Mouse (Mus musculus) kidney, embryonic 14.5 days (tissue): ENCODE measurements at regions not wholly inside any gene's neighbourhood (a gene's known extent, or its start where the extent isn't known, plus 50 kb on each side); places are given as distances from the start of the nearest gene placed in this dataset.

Experiments
- ATAC-seq: fragments of 200-750 bp; cut with Nextera tagmentation; 2 replicates; pipeline ENCODE4 v1.8.0; 2017; ENCODE audit warnings: moderate number of reproducible peaks, mild to moderate bottlenecking, moderate TSS enrichment, moderate library complexity; ENCODE audit not compliant: low FRiP score, low TSS enrichment
- H3K27ac ChIP-seq: fragments of 300-500 bp; sonication (generic); 2 replicates; pipeline ENCODE4 v1.5.1; 2014; ENCODE audit warnings: low read depth, mild to moderate bottlenecking, low read length, moderate library complexity, mixed read lengths
- H3K27me3 ChIP-seq: fragments of 300-500 bp; sonication (generic); 2 replicates; pipeline ENCODE4 v1.6.1; 2014; ENCODE audit warnings: mild to moderate bottlenecking, low read length; ENCODE audit not compliant: control insufficient read depth, insufficient read depth
- H3K36me3 ChIP-seq: fragments of 300-500 bp; sonication (generic); 2 replicates; pipeline ENCODE4 v1.6.1; 2014; ENCODE audit warnings: low read length, mixed read lengths; ENCODE audit not compliant: control insufficient read depth, insufficient read depth
- H3K4me1 ChIP-seq: fragments of 300-500 bp; sonication (generic); 2 replicates; pipeline ENCODE4 v1.6.1; 2014; ENCODE audit warnings: low read length, mixed read lengths; ENCODE audit not compliant: control insufficient read depth, insufficient read depth
- H3K4me2 ChIP-seq: fragments of 300-500 bp; sonication (generic); replicated peaks from 2 replicates; pipeline ENCODE4 v1.6.1; 2014; ENCODE audit warnings: low read depth, mild to moderate bottlenecking, low read length
- H3K4me3 ChIP-seq: fragments of 300-500 bp; sonication (generic); 2 replicates; pipeline ENCODE4 v1.5.1; 2014; ENCODE audit warnings: mild to moderate bottlenecking, low read length
- H3K9ac ChIP-seq: fragments of 300-500 bp; sonication (generic); 2 replicates; pipeline ENCODE4 v1.6.1; 2014; ENCODE audit warnings: low read depth, mild to moderate bottlenecking, low read length, moderate library complexity
- H3K9me3 ChIP-seq: fragments of 300-500 bp; sonication (generic); 2 replicates; pipeline ENCODE4 v1.6.1; 2016; ENCODE audit warnings: low read length; ENCODE audit not compliant: control insufficient read depth
- WGBS: fragments of 180-500 bp; shearing (Covaris S2); extraction: QIAGEN DNeasy Blood & Tissue Kit; methylation state at CpG from one replicate; pipeline ENCODE4 v1.1.7; 2014; 5-methylcytosine and 5-hydroxymethylcytosine counted together

DNA sequence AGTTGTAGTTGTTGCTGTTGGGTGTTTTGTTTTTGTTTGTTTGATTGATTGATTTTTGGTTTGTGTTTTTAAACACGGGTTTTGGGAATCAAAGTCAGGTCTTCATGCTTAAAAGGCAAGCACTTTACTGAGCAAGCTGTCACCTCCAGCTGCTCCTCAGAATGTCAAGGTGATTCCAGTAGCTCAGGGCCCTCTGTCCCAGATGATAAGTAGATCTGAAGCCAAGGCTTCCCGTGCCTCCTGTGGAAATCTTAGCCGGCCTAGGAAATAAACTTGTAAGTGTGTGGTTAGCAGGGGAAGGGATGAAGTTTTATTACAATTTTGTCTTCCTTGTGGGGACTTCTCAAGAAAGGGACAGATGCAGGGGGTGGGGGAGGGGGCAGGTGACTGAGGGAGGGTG lies 205.2 kb upstream of the Jade1 start:
- no peaks in the 10 kb centered on the region for H3K36me3 ChIP-seq
- H3K4me2 ChIP-seq: no peak overlapping the region
- H3K4me3 ChIP-seq: no peak overlapping the region
- 49% methylated on average over 3 of the region's 3 CpGs for WGBS
- H3K27me3 ChIP-seq: no peaks in the 10 kb centered on the region
- no peak overlapping the region for H3K9ac ChIP-seq
- H3K27ac ChIP-seq: no peak overlapping the region
- no peak for ATAC-seq
- no peaks in the 10 kb centered on the region for H3K9me3 ChIP-seq
- H3K4me1 ChIP-seq: no peaks in the 10 kb centered on the region

- Histone ChIP-seq H3K27me3 (no peaks in the 10 kb centered on the region), H3K9ac (no peak overlapping the region), H3K4me3 (no peak overlapping the region), H3K4me1 (no peaks in the 10 kb centered on the region), H3K4me2 (no peak overlapping the region), H3K36me3 (no peaks in the 10 kb centered on the region), H3K27ac (no peak overlapping the region), H3K9me3 (no peaks in the 10 kb centered on the region)
- ATAC-seq: no peak
- WGBS: 56% methylated on average over 1 of the region's 1 CpGs
These were observed 206.7 kb upstream of the Jade1 start for GRCm38 (mm10) chr3:41348795-41349194.

DNA sequence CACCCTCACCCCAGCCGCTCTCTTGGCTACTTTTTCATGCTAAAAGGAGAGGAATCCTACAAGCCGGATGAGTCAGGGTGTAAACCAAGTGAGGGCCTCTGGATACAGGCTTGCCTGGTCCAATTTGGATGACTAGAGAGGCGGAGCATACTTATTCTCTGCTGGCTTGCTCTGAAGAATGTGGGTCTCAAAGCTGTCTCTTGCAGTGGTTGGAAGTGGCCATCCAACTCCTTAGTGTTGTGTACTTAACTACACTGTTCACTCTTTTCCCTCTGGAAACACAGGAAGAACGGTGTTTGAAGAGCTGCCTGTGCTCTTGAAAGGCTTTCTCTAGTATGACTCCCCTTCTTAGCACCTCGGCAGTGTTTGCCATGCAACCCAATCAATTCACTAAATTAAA lies 208.7 kb upstream of the Jade1 start:
- Histone ChIP-seq H3K9me3 (no peaks in the 10 kb centered on the region), H3K4me2 (no peak overlapping the region), H3K9ac (no peak overlapping the region), H3K27me3 (no peaks in the 10 kb centered on the region), H3K36me3 (no peaks in the 10 kb centered on the region), H3K27ac (no peak overlapping the region), H3K4me1 (no peaks in the 10 kb centered on the region), H3K4me3 (no peak overlapping the region)
- ATAC-seq: no peak
- WGBS: 76% methylated on average over 5 of the region's 5 CpGs

GRCm38 (mm10) chr3:41343431-41343830 lies 212.1 kb upstream of the Jade1 start:
- H3K27ac ChIP-seq: no peak overlapping the region
- H3K9ac ChIP-seq: no peak overlapping the region
- no peaks in the 10 kb centered on the region for H3K9me3 ChIP-seq
- no peaks in the 10 kb centered on the region for H3K4me1 ChIP-seq
- no peaks in the 10 kb centered on the region for H3K27me3 ChIP-seq
- no peaks in the 10 kb centered on the region for H3K36me3 ChIP-seq
- H3K4me3 ChIP-seq: no peak overlapping the region
- no peak overlapping the region for H3K4me2 ChIP-seq
- WGBS: 78% methylated on average over 2 of the region's 2 CpGs
- no peak for ATAC-seq

DNA sequence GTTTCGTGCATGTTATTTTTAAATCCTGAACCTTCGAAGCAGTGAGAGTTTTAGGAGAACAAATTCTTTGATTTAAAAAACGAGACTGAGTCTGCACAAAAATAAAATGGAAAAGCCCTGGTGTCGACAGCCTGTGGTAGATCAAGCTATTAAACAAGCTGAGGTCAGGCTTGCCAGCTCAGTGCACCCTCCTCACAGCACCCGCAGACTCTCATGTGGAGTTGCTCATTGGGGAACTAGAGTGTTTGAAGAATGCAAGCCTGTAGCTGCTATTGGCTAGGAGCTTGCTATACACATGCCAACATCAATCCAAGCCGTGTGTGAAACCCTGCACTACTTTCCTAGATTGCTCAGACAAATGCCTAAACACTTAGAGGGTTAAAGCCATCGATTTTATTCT lies 223.1 kb upstream of the Jade1 start:
- H3K27me3 ChIP-seq: no peaks in the 10 kb centered on the region
- ATAC-seq: no peak
- H3K4me3 ChIP-seq: no peak overlapping the region
- H3K4me2 ChIP-seq: no peak overlapping the region
- no peaks in the 10 kb centered on the region for H3K9me3 ChIP-seq
- H3K36me3 ChIP-seq: no peaks in the 10 kb centered on the region
- H3K9ac ChIP-seq: no peak overlapping the region
- 57% methylated on average over 7 of the region's 7 CpGs for WGBS
- H3K27ac ChIP-seq: no peak overlapping the region
- no peaks in the 10 kb centered on the region for H3K4me1 ChIP-seq

DNA sequence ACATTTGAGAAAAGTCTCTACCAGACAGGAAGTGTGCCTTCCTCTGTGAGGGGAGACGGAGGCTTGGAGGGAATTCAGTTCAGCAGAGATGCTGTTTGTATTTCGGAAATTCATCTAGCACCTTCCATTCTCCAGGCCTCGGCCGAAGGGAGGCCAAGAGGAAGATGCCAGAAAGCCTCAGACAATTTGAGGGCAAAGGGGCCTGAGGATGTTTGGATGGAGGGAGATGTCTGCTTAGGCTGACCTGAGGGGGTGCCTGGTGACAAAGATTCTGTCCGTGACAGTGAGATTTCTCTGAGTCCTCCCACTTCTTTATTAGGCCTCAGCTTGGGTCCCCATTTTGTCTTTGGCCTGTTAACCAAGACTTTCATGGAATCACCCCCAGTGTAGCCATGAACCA lies 225.2 kb upstream of the Jade1 start:
- H3K36me3 ChIP-seq: no peaks in the 10 kb centered on the region
- no peaks in the 10 kb centered on the region for H3K4me1 ChIP-seq
- WGBS: 78% methylated on average over 5 of the region's 5 CpGs
- no peaks in the 10 kb centered on the region for H3K9me3 ChIP-seq
- no peak for ATAC-seq
- no peaks in the 10 kb centered on the region for H3K27me3 ChIP-seq
- no peak overlapping the region for H3K9ac ChIP-seq
- no peak overlapping the region for H3K4me3 ChIP-seq
- no peak overlapping the region for H3K4me2 ChIP-seq
- no peak overlapping the region for H3K27ac ChIP-seq

- H3K27ac ChIP-seq: no peak overlapping the region
- no peaks in the 10 kb centered on the region for H3K9me3 ChIP-seq
- H3K27me3 ChIP-seq: no peaks in the 10 kb centered on the region
- no peaks in the 10 kb centered on the region for H3K4me1 ChIP-seq
- H3K36me3 ChIP-seq: no peaks in the 10 kb centered on the region
- no peak overlapping the region for H3K4me2 ChIP-seq
- H3K4me3 ChIP-seq: no peak overlapping the region
- ATAC-seq: no peak
- 92% methylated on average over 1 of the region's 1 CpGs for WGBS
- H3K9ac ChIP-seq: no peak overlapping the region
These were observed 226.7 kb upstream of the Jade1 start for GRCm38 (mm10) chr3:41328828-41329227.

- H3K4me2 ChIP-seq: no peak overlapping the region
- ATAC-seq: no peak
- H3K4me3 ChIP-seq: no peak overlapping the region
- H3K36me3 ChIP-seq: no peaks in the 10 kb centered on the region
- no peak overlapping the region for H3K27ac ChIP-seq
- H3K9ac ChIP-seq: no peak overlapping the region
- no peaks in the 10 kb centered on the region for H3K27me3 ChIP-seq
- no peaks in the 10 kb centered on the region for H3K9me3 ChIP-seq
- no peaks in the 10 kb centered on the region for H3K4me1 ChIP-seq
- 70% methylated on average over 12 of the region's 12 CpGs for WGBS
These were observed 229.1 kb upstream of the Jade1 start for GRCm38 (mm10) chr3:41326211-41327104.

DNA sequence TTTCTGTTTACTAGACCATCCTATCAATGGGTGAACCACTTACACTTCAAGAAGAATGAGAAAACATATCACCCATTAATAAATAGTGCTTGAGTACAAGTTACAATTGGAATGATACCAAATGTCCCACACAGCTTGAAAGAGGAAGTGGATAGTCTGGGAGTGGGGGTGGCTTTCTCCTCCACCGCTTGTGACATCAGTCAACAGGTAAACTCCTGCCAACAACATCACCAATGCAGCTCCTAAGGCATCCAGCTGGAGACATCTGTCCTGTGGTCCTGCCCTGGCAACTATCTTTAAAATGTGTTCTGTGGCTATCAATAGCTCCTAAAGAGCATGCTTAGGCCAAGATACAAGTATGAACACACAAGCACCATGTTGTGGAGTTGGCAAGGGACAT lies 233.7 kb upstream of the Jade1 start:
- Histone ChIP-seq H3K27ac (no peak overlapping the region), H3K9me3 (no peaks in the 10 kb centered on the region), H3K36me3 (no peaks in the 10 kb centered on the region), H3K4me1 (no peaks in the 10 kb centered on the region; the same call in 1 of the 2 replicates), H3K27me3 (no peaks in the 10 kb centered on the region), H3K4me3 (no peak overlapping the region), H3K4me2 (no peak overlapping the region), H3K9ac (no peak overlapping the region)
- no peak for ATAC-seq
- 74% methylated on average over 1 of the region's 1 CpGs for WGBS
